Mouse (Mus musculus): ENCODE data around the gene Tmem168.

GRCm38 (mm10) chr6:13606394-13606793, 1.5 kb downstream of the Tmem168 start:
- TF ChIP-seq CTCF (IDR thresholded peaks at IDR 0.05 in 2 of 3, conservative IDR thresholded peaks at IDR 0.05 in 1 of 3; ENCODE audit: control insufficient read depth in 1 of 3, insufficient read depth in 1 of 3, low read depth in 2 of 3, low read length in 3 of 3, poor library complexity in 1 of 3, severe bottlenecking in 1 of 3) (no peak), TBP (IDR thresholded peaks at IDR 0.05; ENCODE audit: low read depth, low read length) (no peak), CHD1 (IDR thresholded peaks at IDR 0.05; ENCODE audit: low read depth, low read length) (no peak), EP300 (IDR thresholded peaks at IDR 0.05; ENCODE audit: low read depth in 1 of 2, low read length in 2 of 2) (no peak), MYC (IDR thresholded peaks at IDR 0.05; ENCODE audit: low read depth, low read length) (no peak), GABPA (IDR thresholded peaks at IDR 0.05; ENCODE audit: low read depth, low read length) (no peak), SMC3 (IDR thresholded peaks at IDR 0.05; ENCODE audit: low read depth, low read length) (no peak), CHD2 (IDR thresholded peaks at IDR 0.05; ENCODE audit: low read length) (no peak), UBTF (IDR thresholded peaks at IDR 0.05; ENCODE audit: borderline replicate concordance, insufficient read depth, low read depth, low read length) (no peak), NRF1 (IDR thresholded peaks at IDR 0.05; ENCODE audit: insufficient read depth, low read depth, low read length, poor library complexity, severe bottlenecking) (no peak), MXI1 (IDR thresholded peaks at IDR 0.05; ENCODE audit: low read depth, low read length) (no peak)
